Mouse (Mus musculus): ENCODE measurements around the gene Prdx6. TPM values are rescaled to one million over a fixed set of nuclear protein-coding genes. Genes with fewer than 3 reads are reported as not detected.
A peak's percentile ranks its signal among the peaks of the same experiment; 100 is the strongest.

Gene Prdx6
- polyA plus RNA-seq, 1 experiment from 2014 or later = 451 TPM

GRCm38 (mm10) chr1:161256918-161257317 is 5.9 kb upstream of the Prdx6 start:
- WGBS = 66% methylated on average over 7 of the region's 7 CpGs
- ATAC-seq (ENCODE audit: low FRiP score) = no peak

GRCm38 (mm10) chr1:161254361-161254760 is 3.3 kb upstream of the Prdx6 start:
- Histone ChIP-seq H3K4me2 (replicated peaks; ENCODE audit: low read depth, low read length) (no peak overlapping the region), H3K4me1 (replicated peaks; ENCODE audit: control insufficient read depth, insufficient read depth, low read length) (no peaks in the 10 kb centered on the region), H3K4me3 (ENCODE audit: low read depth, low read length) (no peak overlapping the region), H3K9ac (ENCODE audit: low read depth, low read length) (no peak overlapping the region), H3K27ac (ENCODE audit: low read depth, low read length) (no peak overlapping the region), H3K27me3 (ENCODE audit: control insufficient read depth, insufficient read depth, low read length) (no peaks in the 10 kb centered on the region; the same call in 1 of the 2 replicates), H3K36me3 (ENCODE audit: control insufficient read depth, insufficient read depth, low read length) (no peaks in the 10 kb centered on the region), H3K9me3 (ENCODE audit: control insufficient read depth, low read length) (no peaks in the 10 kb centered on the region)
- ATAC-seq (ENCODE audit: low FRiP score) (no peak), DNase-seq (ENCODE audit: low spot score) (no peak)
- 83% methylated on average over 1 of the region's 1 CpGs for WGBS

More at GRCm38 (mm10) chr1:161256918-161257317, 5.9 kb upstream of the Prdx6 start:
- H3K9ac ChIP-seq (ENCODE audit: low read depth, low read length) = no peak overlapping the region
- no peak overlapping the region for H3K27ac ChIP-seq (ENCODE audit: low read depth, low read length)
- H3K4me1 ChIP-seq (replicated peaks; ENCODE audit: control insufficient read depth, insufficient read depth, low read length) = no peaks in the 10 kb centered on the region
- no peak overlapping the region for H3K4me3 ChIP-seq (ENCODE audit: low read depth, low read length)
- H3K27me3 ChIP-seq (ENCODE audit: control insufficient read depth, insufficient read depth, low read length) = no peaks in the 10 kb centered on the region; the same call in 1 of the 2 replicates
- H3K4me2 ChIP-seq (replicated peaks; ENCODE audit: low read depth, low read length) = no peak overlapping the region
- H3K9me3 ChIP-seq (ENCODE audit: control insufficient read depth, low read length) = no peaks in the 10 kb centered on the region
- no peak for DNase-seq (ENCODE audit: low spot score)
- no peaks in the 10 kb centered on the region for H3K36me3 ChIP-seq (ENCODE audit: control insufficient read depth, insufficient read depth, low read length)

- no peaks in the 10 kb centered on the region for H3K36me3 ChIP-seq (ENCODE audit: control insufficient read depth, insufficient read depth, low read length)
- 87% methylated on average over 3 of the region's 3 CpGs for WGBS
- no peak for DNase-seq (ENCODE audit: low spot score)
- no peaks in the 10 kb centered on the region for H3K4me1 ChIP-seq (replicated peaks; ENCODE audit: control insufficient read depth, insufficient read depth, low read length)
- ATAC-seq (ENCODE audit: low FRiP score) = no peak
- no peak overlapping the region for H3K4me2 ChIP-seq (replicated peaks; ENCODE audit: low read depth, low read length)
- no peak overlapping the region for H3K4me3 ChIP-seq (ENCODE audit: low read depth, low read length)
- no peak overlapping the region for H3K27ac ChIP-seq (ENCODE audit: low read depth, low read length)
- H3K9me3 ChIP-seq (ENCODE audit: control insufficient read depth, low read length) = no peaks in the 10 kb centered on the region
- no peaks in the 10 kb centered on the region; the same call in 1 of the 2 replicates for H3K27me3 ChIP-seq (ENCODE audit: control insufficient read depth, insufficient read depth, low read length)
- no peak overlapping the region for H3K9ac ChIP-seq (ENCODE audit: low read depth, low read length)
Observed at GRCm38 (mm10) chr1:161252901-161253300, 1.9 kb upstream of the Prdx6 start.

- no peak for ATAC-seq (ENCODE audit: low FRiP score)
- no peak overlapping the region for H3K9ac ChIP-seq (ENCODE audit: low read depth, low read length)
- H3K9me3 ChIP-seq (ENCODE audit: control insufficient read depth, low read length) = no peaks in the 10 kb centered on the region
- H3K4me1 ChIP-seq (replicated peaks; ENCODE audit: control insufficient read depth, insufficient read depth, low read length) = no peaks in the 10 kb centered on the region
- no peaks in the 10 kb centered on the region for H3K36me3 ChIP-seq (ENCODE audit: control insufficient read depth, insufficient read depth, low read length)
- no peak overlapping the region for H3K27ac ChIP-seq (ENCODE audit: low read depth, low read length)
- no peak overlapping the region for H3K4me3 ChIP-seq (ENCODE audit: low read depth, low read length)
- 86% methylated on average over 9 of the region's 9 CpGs for WGBS
- no peaks in the 10 kb centered on the region; the same call in 1 of the 2 replicates for H3K27me3 ChIP-seq (ENCODE audit: control insufficient read depth, insufficient read depth, low read length)
- DNase-seq (ENCODE audit: low spot score) = no peak
- no peak overlapping the region for H3K4me2 ChIP-seq (replicated peaks; ENCODE audit: low read depth, low read length)
Observed at GRCm38 (mm10) chr1:161252365-161252764, 1.3 kb upstream of the Prdx6 start.

GRCm38 (mm10) chr1:161251417-161252265 is 622 bp upstream of the Prdx6 start:
- H3K4me1 ChIP-seq (replicated peaks; ENCODE audit: control insufficient read depth, insufficient read depth, low read length) = no peaks in the 10 kb centered on the region
- H3K9ac ChIP-seq (ENCODE audit: low read depth, low read length) = no peak overlapping the region
- H3K4me2 ChIP-seq (replicated peaks; ENCODE audit: low read depth, low read length) = peak overlapping the region; percentile 84
- ATAC-seq (ENCODE audit: low FRiP score) (no peak), DNase-seq (ENCODE audit: low spot score) (no peak)
- WGBS = 70% methylated on average over 9 of the region's 9 CpGs
- H3K27me3 ChIP-seq (ENCODE audit: control insufficient read depth, insufficient read depth, low read length) = no peaks in the 10 kb centered on the region; the same call in 1 of the 2 replicates
- no peak overlapping the region for H3K27ac ChIP-seq (ENCODE audit: low read depth, low read length)
- peak overlapping the region; percentile 80 for H3K4me3 ChIP-seq (ENCODE audit: low read depth, low read length)
- no peaks in the 10 kb centered on the region for H3K36me3 ChIP-seq (ENCODE audit: control insufficient read depth, insufficient read depth, low read length)
- no peaks in the 10 kb centered on the region for H3K9me3 ChIP-seq (ENCODE audit: control insufficient read depth, low read length)

- H3K4me3 ChIP-seq (ENCODE audit: low read depth, low read length) = peak overlapping the region; percentile 80
- H3K4me1 ChIP-seq (replicated peaks; ENCODE audit: control insufficient read depth, insufficient read depth, low read length) = no peaks in the 10 kb centered on the region
- no peaks in the 10 kb centered on the region for H3K9me3 ChIP-seq (ENCODE audit: control insufficient read depth, low read length)
- ATAC-seq (ENCODE audit: low FRiP score) (peak; percentile 76), DNase-seq (ENCODE audit: low spot score) (peak; percentile 80)
- peak overlapping the region; percentile 84 for H3K9ac ChIP-seq (ENCODE audit: low read depth, low read length)
- 1% methylated on average over 15 of the region's 15 CpGs for WGBS
- no peaks in the 10 kb centered on the region for H3K36me3 ChIP-seq (ENCODE audit: control insufficient read depth, insufficient read depth, low read length)
- H3K4me2 ChIP-seq (replicated peaks; ENCODE audit: low read depth, low read length) = peak overlapping the region; percentile 84
- H3K27ac ChIP-seq (ENCODE audit: low read depth, low read length) = 0 out of 2 replicates have a peak overlapping the region, but pooled peaks have one; percentile 63
- H3K27me3 ChIP-seq (ENCODE audit: control insufficient read depth, insufficient read depth, low read length) = no peaks in the 10 kb centered on the region; the same call in 1 of the 2 replicates
Observed at GRCm38 (mm10) chr1:161250031-161250603, 902 bp downstream of the Prdx6 start.

- Histone ChIP-seq H3K4me1 (replicated peaks; ENCODE audit: control insufficient read depth, insufficient read depth, low read length) (no peaks in the 10 kb centered on the region), H3K4me3 (ENCODE audit: low read depth, low read length) (peak overlapping the region; percentile 80), H3K9me3 (ENCODE audit: control insufficient read depth, low read length) (no peaks in the 10 kb centered on the region), H3K9ac (ENCODE audit: low read depth, low read length) (peak overlapping the region; percentile 84), H3K27me3 (ENCODE audit: control insufficient read depth, insufficient read depth, low read length) (no peaks in the 10 kb centered on the region; the same call in 1 of the 2 replicates), H3K27ac (ENCODE audit: low read depth, low read length) (no peak overlapping the region), H3K36me3 (ENCODE audit: control insufficient read depth, insufficient read depth, low read length) (no peaks in the 10 kb centered on the region), H3K4me2 (replicated peaks; ENCODE audit: low read depth, low read length) (peak overlapping the region; percentile 84)
- ATAC-seq (ENCODE audit: low FRiP score) (no peak), DNase-seq (ENCODE audit: low spot score) (no peak)
- 54% methylated on average over 6 of the region's 6 CpGs for WGBS
Observed at GRCm38 (mm10) chr1:161249442-161249841, 1.6 kb downstream of the Prdx6 start.

GRCm38 (mm10) chr1:161248685-161249084 is 2.3 kb downstream of the Prdx6 start:
- 78% methylated on average over 7 of the region's 7 CpGs for WGBS
- no peak overlapping the region for H3K9ac ChIP-seq (ENCODE audit: low read depth, low read length)
- H3K36me3 ChIP-seq (ENCODE audit: control insufficient read depth, insufficient read depth, low read length) = no peaks in the 10 kb centered on the region
- H3K27ac ChIP-seq (ENCODE audit: low read depth, low read length) = no peak overlapping the region
- no peaks in the 10 kb centered on the region for H3K4me1 ChIP-seq (replicated peaks; ENCODE audit: control insufficient read depth, insufficient read depth, low read length)
- DNase-seq (ENCODE audit: low spot score) (no peak), ATAC-seq (ENCODE audit: low FRiP score) (no peak)
- no peaks in the 10 kb centered on the region for H3K9me3 ChIP-seq (ENCODE audit: control insufficient read depth, low read length)
- H3K4me2 ChIP-seq (replicated peaks; ENCODE audit: low read depth, low read length) = peak overlapping the region; percentile 84; the same call in 1 of the 2 replicates
- H3K4me3 ChIP-seq (ENCODE audit: low read depth, low read length) = 0 out of 2 replicates have a peak overlapping the region, but pooled peaks have one; percentile 2
- H3K27me3 ChIP-seq (ENCODE audit: control insufficient read depth, insufficient read depth, low read length) = no peaks in the 10 kb centered on the region; the same call in 1 of the 2 replicates
